Comparison of ENCODE assay signal across 9 mouse cellular contexts in genomic region chr11:95688515-95688914, GRCm38 (mm10). TPM values are rescaled to one million over a fixed set of nuclear protein-coding genes. Genes with fewer than 3 reads are reported as not detected.
A peak's percentile ranks its signal among the peaks of the same experiment; 100 is the strongest.
DNase-seq lines count a peak whose midpoint lies in the region; ATAC-seq lines count a peak whose summit lies in the region.
"Had no signal": no experiment of that assay in that cellular context is flagged by ENCODE, and none has a peak within 500 bp of the region (broad histone marks: within the 10 kb centered on the region; RNA-seq: fewer than 3 reads in every experiment).

No protein-coding gene starts in this region.

- peak overlapping the region; percentile 12; the same call in 1 of the 2 replicates for H3K9ac ChIP-seq in heart, embryonic 12.5 days
- H3K9ac ChIP-seq: embryonic facial prominence, embryonic 12.5 days had no signal

- no peaks in the 10 kb centered on the region for H3K9me3 ChIP-seq in heart, embryonic 12.5 days (replicated peaks)
- H3K9me3 ChIP-seq: embryonic facial prominence, embryonic 12.5 days had no signal

- no peak overlapping the region for H3K4me3 ChIP-seq in heart, embryonic 12.5 days
- H3K4me3 ChIP-seq: embryonic facial prominence, embryonic 12.5 days had no signal

- H3K4me2 ChIP-seq in heart, embryonic 12.5 days, result peak overlapping the region; percentile 49
- H3K4me2 ChIP-seq: embryonic facial prominence, embryonic 12.5 days had no signal

- no peaks in the 10 kb centered on the region for H3K27me3 ChIP-seq in heart, embryonic 12.5 days (replicated peaks)
- H3K27me3 ChIP-seq: embryonic facial prominence, embryonic 12.5 days had no signal

- ATAC-seq in heart, embryonic 12.5 days (ENCODE audit: insufficient number of reproducible peaks, low FRiP score), result peak; percentile 19
- ATAC-seq in megakaryocyte, adult 5-6 weeks (ENCODE audit: poor library complexity, severe bottlenecking), result peak; percentile 88

- WGBS in heart, embryonic 12.5 days, result 36% methylated on average over 6 of the region's 6 CpGs

- no peaks in the 10 kb centered on the region for H3K36me3 ChIP-seq in heart, embryonic 12.5 days
- H3K36me3 ChIP-seq: embryonic facial prominence, embryonic 12.5 days had no signal

- H3K4me1 ChIP-seq in heart, embryonic 12.5 days (replicated peaks), result peaks cover 17% of the 10 kb centered on the region

- peak; percentile 61 for DNase-seq in CD4-positive, CD25-positive, alpha-beta regulatory T cell, adult 2 months (ENCODE audit: low read depth, low spot score)
- DNase-seq in MEL-GATA-1-ER (ENCODE audit: extremely low read depth, low read depth), result peak; percentile 94
- peak; percentile 70 for DNase-seq in kidney, postnatal 14 days
- DNase-seq in thymus, postnatal 4 days, result peak; percentile 41
- DNase-seq in embryo, embryonic 9.5 days (ENCODE audit: extremely low spot score), result no peak
- no peak for DNase-seq in cerebellum, postnatal 36 days

- H3K27ac ChIP-seq in heart, embryonic 12.5 days (ENCODE audit: poor library complexity, severe bottlenecking), result peak overlapping the region; percentile 54; the same call in 1 of the 2 replicates
- H3K27ac ChIP-seq: embryonic facial prominence, embryonic 12.5 days had no signal

RNA-seq across cellular contexts. Expression of gene Phb, which starts 21.8 kb away (rescaled TPM):
- polyA plus RNA-seq in heart, embryonic 12.5 days (2016; fragmentation: Nextera tagmentation; extraction: Ambion mirVana), result 260 and 286 TPM in 2 replicates
- 20.6 and 20.7 TPM in 2 replicates for total RNA-seq in megakaryocyte, adult 5-6 weeks (2015)
- total RNA-seq in megakaryocyte, adult 5-6 weeks (2017), result 33.9 and 40.9 TPM in 2 replicates

RNA-seq across cellular contexts. Expression of gene Zfp652, which starts 24.0 kb away (rescaled TPM):
- polyA plus RNA-seq in heart, embryonic 12.5 days (2016; fragmentation: Nextera tagmentation; extraction: Ambion mirVana), result 12.8 and 14.3 TPM in 2 replicates
- total RNA-seq in megakaryocyte, adult 5-6 weeks (2015), result 32.0 and 41.3 TPM in 2 replicates
- total RNA-seq in megakaryocyte, adult 5-6 weeks (2017), result 20.6 and 28.1 TPM in 2 replicates

RNA-seq across cellular contexts. Expression of gene B130006D01Rik, which starts 34.9 kb away (rescaled TPM):
- polyA plus RNA-seq in heart, embryonic 12.5 days (2016; fragmentation: Nextera tagmentation; extraction: Ambion mirVana), result 0.56 and 0.76 TPM in 2 replicates
- total RNA-seq in megakaryocyte, adult 5-6 weeks (2015), result 1.3 and 2.7 TPM in 2 replicates
- 1.8 and 2.2 TPM in 2 replicates for total RNA-seq in megakaryocyte, adult 5-6 weeks (2017)

Comparison
In these comparisons a context has a peak if more than half of its experiments do, and no peak if none do; other contexts are left out.
1. DNase-seq: peak in CD4-positive, CD25-positive, alpha-beta regulatory T cell, adult 2 months (single experiment), MEL-GATA-1-ER (single experiment), kidney, postnatal 14 days (single experiment) and thymus, postnatal 4 days (single experiment); none in embryo, embryonic 9.5 days (single experiment) and cerebellum, postnatal 36 days (0 of 2).